Mouse (Mus musculus): ENCODE data around the gene Epo. TPM values are rescaled to one million over a fixed set of nuclear protein-coding genes. Genes with fewer than 3 reads are reported as not detected.

Gene Epo
- polyA plus RNA-seq, 1 experiment from 2014 or later: not detected

- peak overlapping the region; percentile 81 for H3K27ac ChIP-seq (ENCODE audit: low read depth, low read length)
- no peaks in the 10 kb centered on the region for H3K9me3 ChIP-seq (ENCODE audit: control insufficient read depth, low read length)
- ATAC-seq (ENCODE audit: low FRiP score, low TSS enrichment): no peak
- 0% methylated on average over 12 of the region's 12 CpGs for WGBS
- no peaks in the 10 kb centered on the region for H3K27me3 ChIP-seq (ENCODE audit: control insufficient read depth, insufficient read depth, low read length)
- H3K4me2 ChIP-seq (replicated peaks; ENCODE audit: low read depth, low read length): peak overlapping the region; percentile 98
- peaks cover 25% of the 10 kb centered on the region for H3K36me3 ChIP-seq (ENCODE audit: control insufficient read depth, insufficient read depth, low read length)
- H3K4me1 ChIP-seq (ENCODE audit: control insufficient read depth, insufficient read depth, low read length): peaks cover 16% of the 10 kb centered on the region
- H3K9ac ChIP-seq (ENCODE audit: low read depth, low read length): peak overlapping the region; percentile 88
- H3K4me3 ChIP-seq (ENCODE audit: low read length): peak overlapping the region; percentile 91
Measured at GRCm38 (mm10) chr5:137532808-137533116, 280 bp downstream of the Epo start.

GRCm38 (mm10) chr5:137532131-137532807, 773 bp downstream of the Epo start:
- peaks cover 30% of the 10 kb centered on the region for H3K36me3 ChIP-seq (ENCODE audit: control insufficient read depth, insufficient read depth, low read length)
- H3K9me3 ChIP-seq (ENCODE audit: control insufficient read depth, low read length): no peaks in the 10 kb centered on the region
- peak overlapping the region; percentile 98 for H3K4me2 ChIP-seq (replicated peaks; ENCODE audit: low read depth, low read length)
- peaks cover 16% of the 10 kb centered on the region for H3K4me1 ChIP-seq (ENCODE audit: control insufficient read depth, insufficient read depth, low read length)
- H3K27me3 ChIP-seq (ENCODE audit: control insufficient read depth, insufficient read depth, low read length): no peaks in the 10 kb centered on the region
- no peak for ATAC-seq (ENCODE audit: low FRiP score, low TSS enrichment)
- H3K4me3 ChIP-seq (ENCODE audit: low read length): peak overlapping the region; percentile 91
- under 1% methylated on average over 19 of the region's 19 CpGs for WGBS
- peak overlapping the region; percentile 88 for H3K9ac ChIP-seq (ENCODE audit: low read depth, low read length)
- H3K27ac ChIP-seq (ENCODE audit: low read depth, low read length): peak overlapping the region; percentile 81

- Histone ChIP-seq H3K4me3 (ENCODE audit: low read length) (peak overlapping the region; percentile 91), H3K27me3 (ENCODE audit: control insufficient read depth, insufficient read depth, low read length) (no peaks in the 10 kb centered on the region), H3K4me1 (ENCODE audit: control insufficient read depth, insufficient read depth, low read length) (peaks cover 16% of the 10 kb centered on the region), H3K9me3 (ENCODE audit: control insufficient read depth, low read length) (no peaks in the 10 kb centered on the region), H3K9ac (ENCODE audit: low read depth, low read length) (peak overlapping the region; percentile 88), H3K27ac (ENCODE audit: low read depth, low read length) (peak overlapping the region; percentile 81), H3K4me2 (replicated peaks; ENCODE audit: low read depth, low read length) (peak overlapping the region; percentile 98), H3K36me3 (ENCODE audit: control insufficient read depth, insufficient read depth, low read length) (peaks cover 36% of the 10 kb centered on the region)
- ATAC-seq (ENCODE audit: low FRiP score, low TSS enrichment): peak; percentile 5; the same call in 1 of the 2 replicates
- WGBS: under 1% methylated on average over 51 of the region's 51 CpGs
Measured at GRCm38 (mm10) chr5:137531414-137532130, 1.5 kb downstream of the Epo start.

GRCm38 (mm10) chr5:137530588-137531413, 2.2 kb downstream of the Epo start:
- peaks cover 43% of the 10 kb centered on the region for H3K36me3 ChIP-seq (ENCODE audit: control insufficient read depth, insufficient read depth, low read length)
- peak; percentile 43 for ATAC-seq (ENCODE audit: low FRiP score, low TSS enrichment)
- H3K27me3 ChIP-seq (ENCODE audit: control insufficient read depth, insufficient read depth, low read length): no peaks in the 10 kb centered on the region
- H3K9me3 ChIP-seq (ENCODE audit: control insufficient read depth, low read length): no peaks in the 10 kb centered on the region
- peak overlapping the region; percentile 91 for H3K4me3 ChIP-seq (ENCODE audit: low read length)
- H3K27ac ChIP-seq (ENCODE audit: low read depth, low read length): peak overlapping the region; percentile 81
- H3K9ac ChIP-seq (ENCODE audit: low read depth, low read length): peak overlapping the region; percentile 88
- WGBS: 1% methylated on average over 39 of the region's 46 CpGs
- peak overlapping the region; percentile 98 for H3K4me2 ChIP-seq (replicated peaks; ENCODE audit: low read depth, low read length)
- H3K4me1 ChIP-seq (ENCODE audit: control insufficient read depth, insufficient read depth, low read length): peaks cover 16% of the 10 kb centered on the region

GRCm38 (mm10) chr5:137530075-137530474, 3.0 kb downstream of the Epo start:
- ATAC-seq (ENCODE audit: low FRiP score, low TSS enrichment): no peak
- peaks cover 16% of the 10 kb centered on the region for H3K4me1 ChIP-seq (ENCODE audit: control insufficient read depth, insufficient read depth, low read length)
- peaks cover 50% of the 10 kb centered on the region for H3K36me3 ChIP-seq (ENCODE audit: control insufficient read depth, insufficient read depth, low read length)
- peak overlapping the region; percentile 98 for H3K4me2 ChIP-seq (replicated peaks; ENCODE audit: low read depth, low read length)
- H3K27ac ChIP-seq (ENCODE audit: low read depth, low read length): peak overlapping the region; percentile 81; the same call in 1 of the 2 replicates
- no peaks in the 10 kb centered on the region for H3K27me3 ChIP-seq (ENCODE audit: control insufficient read depth, insufficient read depth, low read length)
- WGBS: 73% methylated on average over 8 of the region's 8 CpGs
- H3K9ac ChIP-seq (ENCODE audit: low read depth, low read length): peak overlapping the region; percentile 88; the same call in 1 of the 2 replicates
- peak overlapping the region; percentile 91 for H3K4me3 ChIP-seq (ENCODE audit: low read length)
- no peaks in the 10 kb centered on the region for H3K9me3 ChIP-seq (ENCODE audit: control insufficient read depth, low read length)

GRCm38 (mm10) chr5:137529221-137529995, 3.6 kb downstream of the Epo start:
- H3K36me3 ChIP-seq (ENCODE audit: control insufficient read depth, insufficient read depth, low read length): peaks cover 56% of the 10 kb centered on the region
- 0 out of 2 replicates have a peak overlapping the region, but pooled peaks have one; percentile 91 for H3K4me3 ChIP-seq (ENCODE audit: low read length)
- no peaks in the 10 kb centered on the region for H3K9me3 ChIP-seq (ENCODE audit: control insufficient read depth, low read length)
- no peak overlapping the region for H3K4me2 ChIP-seq (replicated peaks; ENCODE audit: low read depth, low read length)
- ATAC-seq (ENCODE audit: low FRiP score, low TSS enrichment): no peak
- peaks cover 16% of the 10 kb centered on the region for H3K4me1 ChIP-seq (ENCODE audit: control insufficient read depth, insufficient read depth, low read length)
- H3K27ac ChIP-seq (ENCODE audit: low read depth, low read length): no peak overlapping the region
- H3K9ac ChIP-seq (ENCODE audit: low read depth, low read length): no peak overlapping the region
- 69% methylated on average over 15 of the region's 15 CpGs for WGBS
- no peaks in the 10 kb centered on the region for H3K27me3 ChIP-seq (ENCODE audit: control insufficient read depth, insufficient read depth, low read length)

GRCm38 (mm10) chr5:137528247-137528968, 4.6 kb downstream of the Epo start:
- WGBS: 83% methylated on average over 22 of the region's 22 CpGs
- Histone ChIP-seq H3K27ac (ENCODE audit: low read depth, low read length) (no peak overlapping the region), H3K4me2 (replicated peaks; ENCODE audit: low read depth, low read length) (no peak overlapping the region), H3K36me3 (ENCODE audit: control insufficient read depth, insufficient read depth, low read length) (peaks cover 66% of the 10 kb centered on the region), H3K4me1 (ENCODE audit: control insufficient read depth, insufficient read depth, low read length) (peaks cover 13% of the 10 kb centered on the region), H3K4me3 (ENCODE audit: low read length) (no peak overlapping the region), H3K9me3 (ENCODE audit: control insufficient read depth, low read length) (no peaks in the 10 kb centered on the region), H3K27me3 (ENCODE audit: control insufficient read depth, insufficient read depth, low read length) (no peaks in the 10 kb centered on the region), H3K9ac (ENCODE audit: low read depth, low read length) (no peak overlapping the region)
- ATAC-seq (ENCODE audit: low FRiP score, low TSS enrichment): no peak

GRCm38 (mm10) chr5:137527413-137527812, 5.6 kb downstream of the Epo start:
- Histone ChIP-seq H3K9me3 (ENCODE audit: control insufficient read depth, low read length) (no peaks in the 10 kb centered on the region), H3K36me3 (ENCODE audit: control insufficient read depth, insufficient read depth, low read length) (peaks cover 76% of the 10 kb centered on the region), H3K9ac (ENCODE audit: low read depth, low read length) (no peak overlapping the region), H3K4me1 (ENCODE audit: control insufficient read depth, insufficient read depth, low read length) (peaks cover 13% of the 10 kb centered on the region), H3K27ac (ENCODE audit: low read depth, low read length) (no peak overlapping the region), H3K4me2 (replicated peaks; ENCODE audit: low read depth, low read length) (no peak overlapping the region), H3K27me3 (ENCODE audit: control insufficient read depth, insufficient read depth, low read length) (no peaks in the 10 kb centered on the region), H3K4me3 (ENCODE audit: low read length) (no peak overlapping the region)
- 79% methylated on average over 1 of the region's 1 CpGs for WGBS
- no peak for ATAC-seq (ENCODE audit: low FRiP score, low TSS enrichment)
